11 mouse cellular contexts compared by ENCODE assay signal in genomic region chr10:95801443-95801811, GRCm38 (mm10). TPM values are rescaled to one million over a fixed set of nuclear protein-coding genes. Genes with fewer than 3 reads are reported as not detected.
DNase-seq lines count a peak whose midpoint lies in the region; ATAC-seq and TF ChIP-seq lines count a peak whose summit lies in the region.
"Had no signal": no experiment of that assay in that cellular context is flagged by ENCODE, and none has a peak within 500 bp of the region (broad histone marks: within the 10 kb centered on the region; RNA-seq: fewer than 3 reads in every experiment).

No protein-coding gene starts in this region.

- H3K27me3 ChIP-seq in forebrain, embryonic 14.5 days (replicated peaks; ENCODE audit: control insufficient read depth, insufficient read depth, low read length) = no peaks in the 10 kb centered on the region
- no peaks in the 10 kb centered on the region for H3K27me3 ChIP-seq in forebrain, embryonic 12.5 days
- no peaks in the 10 kb centered on the region for H3K27me3 ChIP-seq in hindbrain, embryonic 15.5 days
- no peaks in the 10 kb centered on the region for H3K27me3 ChIP-seq in hindbrain, embryonic 12.5 days
- no peaks in the 10 kb centered on the region for H3K27me3 ChIP-seq in heart, embryonic 16.5 days (ENCODE audit: control insufficient read depth, insufficient read depth, low read length)
- H3K27me3 ChIP-seq in intestine, postnatal 0 days (replicated peaks; ENCODE audit: control insufficient read depth, insufficient read depth, low read length) = no peaks in the 10 kb centered on the region
- H3K27me3 ChIP-seq: liver, embryonic 13.5 days had no signal

- H3K9ac ChIP-seq in forebrain, embryonic 14.5 days (ENCODE audit: low read length) = no peak overlapping the region
- no peak overlapping the region for H3K9ac ChIP-seq in forebrain, embryonic 12.5 days
- H3K9ac ChIP-seq in hindbrain, embryonic 15.5 days = no peak overlapping the region
- H3K9ac ChIP-seq in hindbrain, embryonic 12.5 days = no peak overlapping the region
- no peak overlapping the region for H3K9ac ChIP-seq in heart, embryonic 16.5 days (ENCODE audit: low read length)
- no peak overlapping the region for H3K9ac ChIP-seq in intestine, postnatal 0 days (ENCODE audit: low read depth, low read length)
- H3K9ac ChIP-seq: liver, embryonic 13.5 days had no signal

- WGBS in forebrain, embryonic 14.5 days = 47% methylated on average over 2 of the region's 2 CpGs
- 47% methylated on average over 2 of the region's 2 CpGs for WGBS in forebrain, embryonic 12.5 days
- WGBS in hindbrain, embryonic 15.5 days = 45% methylated on average over 2 of the region's 2 CpGs
- WGBS in hindbrain, embryonic 12.5 days = 59% methylated on average over 2 of the region's 2 CpGs
- WGBS in heart, embryonic 16.5 days = 47% methylated on average over 2 of the region's 2 CpGs
- WGBS in intestine, postnatal 0 days = 64% methylated on average over 2 of the region's 2 CpGs

- ATAC-seq in forebrain, embryonic 14.5 days = no peak
- ATAC-seq in forebrain, embryonic 12.5 days (ENCODE audit: low FRiP score) = no peak
- no peak for ATAC-seq in hindbrain, embryonic 15.5 days (ENCODE audit: low FRiP score, low read depth)
- no peak for ATAC-seq in hindbrain, embryonic 12.5 days (ENCODE audit: low FRiP score)
- ATAC-seq in cerebellum, adult (ENCODE audit: insufficient number of reproducible peaks, low FRiP score, low TSS enrichment) = peak; percentile 40; the same call in 1 of the 2 replicates
- ATAC-seq in heart, embryonic 16.5 days (replicated peaks; ENCODE audit: extremely low read depth, insufficient read depth, low FRiP score) = peak; percentile 69
- ATAC-seq in intestine, postnatal 0 days = no peak

- H3K4me2 ChIP-seq in forebrain, embryonic 14.5 days (ENCODE audit: low read length) = no peak overlapping the region
- no peak overlapping the region for H3K4me2 ChIP-seq in forebrain, embryonic 12.5 days
- H3K4me2 ChIP-seq in hindbrain, embryonic 15.5 days = no peak overlapping the region
- H3K4me2 ChIP-seq in hindbrain, embryonic 12.5 days (replicated peaks) = no peak overlapping the region
- H3K4me2 ChIP-seq in heart, embryonic 16.5 days (ENCODE audit: low read depth, low read length) = no peak overlapping the region
- H3K4me2 ChIP-seq in intestine, postnatal 0 days (replicated peaks; ENCODE audit: low read depth) = no peak overlapping the region
- H3K4me2 ChIP-seq: liver, embryonic 13.5 days had no signal

- TF ChIP-seq CTCF in intestine, postnatal 0 days (IDR thresholded peaks at IDR 0.05; ENCODE audit: low read depth) = no peak

- no peak overlapping the region for H3K4me3 ChIP-seq in forebrain, embryonic 14.5 days (ENCODE audit: low read depth, low read length)
- H3K4me3 ChIP-seq in forebrain, embryonic 12.5 days (replicated peaks) = no peak overlapping the region
- no peak overlapping the region for H3K4me3 ChIP-seq in hindbrain, embryonic 15.5 days
- H3K4me3 ChIP-seq in hindbrain, embryonic 12.5 days = no peak overlapping the region
- no peak overlapping the region for H3K4me3 ChIP-seq in heart, embryonic 16.5 days (ENCODE audit: low read length)
- no peak overlapping the region for H3K4me3 ChIP-seq in intestine, postnatal 0 days (ENCODE audit: low read depth, low read length)
- H3K4me3 ChIP-seq: liver, embryonic 13.5 days had no signal

- peak; percentile 6 for DNase-seq in forebrain, embryonic 14.5 days (ENCODE audit: low spot score)
- DNase-seq in lung, adult 18-20 months = no peak
- DNase-seq: layer of hippocampus, postnatal 36 days; liver, embryonic 13.5 days; thymus, postnatal 4 days had no signal

- H3K36me3 ChIP-seq in forebrain, embryonic 14.5 days (ENCODE audit: control insufficient read depth, insufficient read depth, low read length) = no peaks in the 10 kb centered on the region
- no peaks in the 10 kb centered on the region for H3K36me3 ChIP-seq in forebrain, embryonic 12.5 days (replicated peaks)
- no peaks in the 10 kb centered on the region for H3K36me3 ChIP-seq in hindbrain, embryonic 15.5 days
- no peaks in the 10 kb centered on the region for H3K36me3 ChIP-seq in hindbrain, embryonic 12.5 days
- H3K36me3 ChIP-seq in heart, embryonic 16.5 days (ENCODE audit: control insufficient read depth, insufficient read depth) = no peaks in the 10 kb centered on the region
- no peaks in the 10 kb centered on the region for H3K36me3 ChIP-seq in intestine, postnatal 0 days (ENCODE audit: control insufficient read depth, insufficient read depth)
- H3K36me3 ChIP-seq: liver, embryonic 13.5 days had no signal

- no peaks in the 10 kb centered on the region for H3K9me3 ChIP-seq in forebrain, embryonic 14.5 days (replicated peaks; ENCODE audit: control insufficient read depth, low read length)
- H3K9me3 ChIP-seq in forebrain, embryonic 12.5 days = no peaks in the 10 kb centered on the region
- no peaks in the 10 kb centered on the region for H3K9me3 ChIP-seq in hindbrain, embryonic 15.5 days
- no peaks in the 10 kb centered on the region for H3K9me3 ChIP-seq in hindbrain, embryonic 12.5 days (replicated peaks)
- H3K9me3 ChIP-seq in heart, embryonic 16.5 days (replicated peaks; ENCODE audit: control insufficient read depth, low read length) = peaks cover 5% of the 10 kb centered on the region
- H3K9me3 ChIP-seq in intestine, postnatal 0 days (ENCODE audit: control insufficient read depth) = no peaks in the 10 kb centered on the region
- H3K9me3 ChIP-seq: liver, embryonic 13.5 days had no signal

- no peaks in the 10 kb centered on the region for H3K4me1 ChIP-seq in forebrain, embryonic 14.5 days (ENCODE audit: control insufficient read depth, insufficient read depth, low read length)
- H3K4me1 ChIP-seq in forebrain, embryonic 12.5 days = peaks cover 3% of the 10 kb centered on the region; the same call in 1 of the 2 replicates
- peaks cover 7% of the 10 kb centered on the region; the same call in 1 of the 2 replicates for H3K4me1 ChIP-seq in hindbrain, embryonic 15.5 days (replicated peaks)
- 0 out of 2 replicates have a peak, but pooled peaks cover 3% of the 10 kb centered on the region for H3K4me1 ChIP-seq in hindbrain, embryonic 12.5 days
- peaks cover 9% of the 10 kb centered on the region for H3K4me1 ChIP-seq in heart, embryonic 16.5 days (ENCODE audit: control insufficient read depth, insufficient read depth, low read length)
- no peaks in the 10 kb centered on the region for H3K4me1 ChIP-seq in intestine, postnatal 0 days (replicated peaks; ENCODE audit: control insufficient read depth, insufficient read depth, low read length)
- H3K4me1 ChIP-seq: liver, embryonic 13.5 days had no signal

- no peak overlapping the region for H3K27ac ChIP-seq in forebrain, embryonic 14.5 days (ENCODE audit: low read depth, low read length)
- H3K27ac ChIP-seq in forebrain, embryonic 12.5 days = no peak overlapping the region
- peak overlapping the region; percentile 36; the same call in 1 of the 2 replicates for H3K27ac ChIP-seq in hindbrain, embryonic 15.5 days (replicated peaks)
- no peak overlapping the region for H3K27ac ChIP-seq in hindbrain, embryonic 12.5 days
- peak overlapping the region; percentile 63 for H3K27ac ChIP-seq in heart, embryonic 16.5 days (ENCODE audit: low read length)
- H3K27ac ChIP-seq in intestine, postnatal 0 days (ENCODE audit: low read depth, low read length) = no peak overlapping the region
- H3K27ac ChIP-seq: liver, embryonic 13.5 days had no signal

RNA-seq across cellular contexts. Expression of gene Gm33543, which starts 41.3 kb away (rescaled TPM):
- not detected in 2 replicates for polyA plus RNA-seq in forebrain, embryonic 14.5 days (2014; fragmentation: Nextera tagmentation; extraction: Ambion mirVana)
- polyA plus RNA-seq in forebrain, embryonic 12.5 days (2016; fragmentation: Nextera tagmentation; extraction: Ambion mirVana) = not detected in 2 replicates
- not detected in 2 replicates for polyA plus RNA-seq in hindbrain, embryonic 15.5 days (2015; fragmentation: Nextera tagmentation; extraction: Ambion mirVana)
- polyA plus RNA-seq in hindbrain, embryonic 12.5 days (2016; fragmentation: Nextera tagmentation; extraction: Ambion mirVana) = not detected in 2 replicates
- polyA plus RNA-seq in heart, embryonic 16.5 days (2015; fragmentation: Nextera tagmentation; extraction: Ambion mirVana) = not detected in 2 replicates
- polyA plus RNA-seq in intestine, postnatal 0 days (2015; fragmentation: Nextera tagmentation; extraction: Ambion mirVana) = not detected in 2 replicates
- polyA plus RNA-seq: liver, embryonic 13.5 days had no signal

Comparison
In these comparisons a context has a peak if more than half of its experiments do, and no peak if none do; other contexts are left out.
1. H3K27ac ChIP-seq: peak in hindbrain, embryonic 15.5 days (single experiment) and heart, embryonic 16.5 days (single experiment); none in forebrain, embryonic 14.5 days (single experiment), forebrain, embryonic 12.5 days (single experiment), hindbrain, embryonic 12.5 days (single experiment) and intestine, postnatal 0 days (single experiment).
2. ATAC-seq: peak in cerebellum, adult (single experiment) and heart, embryonic 16.5 days (single experiment); none in forebrain, embryonic 14.5 days (single experiment), forebrain, embryonic 12.5 days (single experiment), hindbrain, embryonic 15.5 days (single experiment), hindbrain, embryonic 12.5 days (single experiment) and intestine, postnatal 0 days (single experiment).